Mouse (Mus musculus) heart, embryonic 12.5 days (tissue): ENCODE measurements at regions not wholly inside any gene's neighbourhood (a gene's known extent, or its start where the extent isn't known, plus 50 kb on each side); places are given as distances from the start of the nearest gene placed in this dataset.

Experiments used
- ATAC-seq: fragments of 200-750 bp; cut with Nextera tagmentation; 2 replicates; pipeline ENCODE4 v1.8.0; 2017; ENCODE audit warnings: moderate TSS enrichment, moderate library complexity; ENCODE audit not compliant: insufficient number of reproducible peaks, low FRiP score
- H3K27ac ChIP-seq: fragments of 300-500 bp; sonication (generic); 2 replicates; pipeline ENCODE4 v1.5.1; 2016; ENCODE audit warnings: mild to moderate bottlenecking, moderate library complexity; ENCODE audit not compliant: poor library complexity, severe bottlenecking
- H3K27me3 ChIP-seq: fragments of 300-500 bp; sonication (generic); replicated peaks from 2 replicates; pipeline ENCODE4 v1.6.1; 2016; ENCODE audit warnings: mild to moderate bottlenecking, moderate library complexity
- H3K36me3 ChIP-seq: fragments of 300-500 bp; sonication (generic); 2 replicates; pipeline ENCODE4 v1.6.1; 2016; ENCODE audit warnings: mild to moderate bottlenecking, moderate library complexity
- H3K4me1 ChIP-seq: fragments of 300-500 bp; sonication (generic); replicated peaks from 2 replicates; pipeline ENCODE4 v1.6.1; 2016; ENCODE audit warnings: mild to moderate bottlenecking
- H3K4me2 ChIP-seq: fragments of 300-500 bp; sonication (generic); 2 replicates; pipeline ENCODE4 v1.6.1; 2016; ENCODE audit warnings: mild to moderate bottlenecking, moderate library complexity
- H3K4me3 ChIP-seq: fragments of 300-500 bp; sonication (generic); 2 replicates; pipeline ENCODE4 v1.5.1; 2016; ENCODE audit warnings: mild to moderate bottlenecking
- H3K9ac ChIP-seq: fragments of 300-500 bp; sonication (generic); 2 replicates; pipeline ENCODE4 v1.6.1; 2016; ENCODE audit warnings: mild to moderate bottlenecking, moderate library complexity
- H3K9me3 ChIP-seq: fragments of 300-500 bp; sonication (generic); replicated peaks from 2 replicates; pipeline ENCODE4 v1.6.1; 2016; ENCODE audit warnings: mild to moderate bottlenecking, moderate library complexity
- WGBS: fragments of 180-500 bp; shearing (Covaris S2); methylation state at CpG from one replicate; pipeline ENCODE4 v1.1.7; 2016; 5-methylcytosine and 5-hydroxymethylcytosine counted together

- WGBS = 66% methylated on average over 5 of the region's 5 CpGs
- no peaks in the 10 kb centered on the region for H3K27me3 ChIP-seq
These were observed 412.0 kb upstream of the Pitx2 start for GRCm38 (mm10) chr3:128787686-128788085.

DNA sequence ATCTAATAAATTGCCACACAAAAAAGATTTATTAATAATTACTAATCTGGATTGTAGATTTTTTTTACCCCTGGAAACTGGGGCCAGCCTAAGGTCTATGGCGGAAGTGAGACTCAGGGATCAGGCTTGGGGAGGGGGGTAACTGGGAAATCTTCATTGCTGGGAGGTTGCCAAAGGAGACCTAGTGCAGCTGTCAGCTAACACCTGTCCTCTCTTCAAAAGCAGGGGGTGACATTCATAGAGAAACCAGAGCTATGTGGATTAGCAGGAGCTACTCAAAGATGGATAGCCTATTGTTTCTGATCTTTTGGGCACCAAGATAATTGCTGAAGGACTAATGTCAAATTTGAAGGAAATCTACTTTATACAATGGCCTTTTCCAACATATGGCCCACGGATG, 403.7 kb upstream of the Pitx2 start:
- H3K9me3 ChIP-seq = no peaks in the 10 kb centered on the region
- H3K36me3 ChIP-seq = no peaks in the 10 kb centered on the region
- no peak overlapping the region for H3K4me3 ChIP-seq
- ATAC-seq = no peak
- 88% methylated on average over 2 of the region's 2 CpGs for WGBS
- no peaks in the 10 kb centered on the region for H3K27me3 ChIP-seq
- no peak overlapping the region for H3K27ac ChIP-seq
- no peaks in the 10 kb centered on the region for H3K4me1 ChIP-seq
- no peak overlapping the region for H3K4me2 ChIP-seq
- no peak overlapping the region for H3K9ac ChIP-seq

More at GRCm38 (mm10) chr3:128787686-128788085, 412.0 kb upstream of the Pitx2 start:
- Histone ChIP-seq H3K9me3 (no peaks in the 10 kb centered on the region), H3K4me3 (no peak overlapping the region), H3K27ac (no peak overlapping the region), H3K4me2 (no peak overlapping the region), H3K9ac (no peak overlapping the region), H3K36me3 (no peaks in the 10 kb centered on the region), H3K4me1 (no peaks in the 10 kb centered on the region)
- ATAC-seq = no peak

- no peaks in the 10 kb centered on the region for H3K9me3 ChIP-seq
- no peak overlapping the region for H3K27ac ChIP-seq
- no peak overlapping the region for H3K4me3 ChIP-seq
- H3K9ac ChIP-seq = no peak overlapping the region
- no peaks in the 10 kb centered on the region for H3K4me1 ChIP-seq
- H3K4me2 ChIP-seq = no peak overlapping the region
- H3K27me3 ChIP-seq = no peaks in the 10 kb centered on the region
- no peaks in the 10 kb centered on the region for H3K36me3 ChIP-seq
- WGBS = 64% methylated on average over 1 of the region's 1 CpGs
- ATAC-seq = no peak
These were observed 401.8 kb upstream of the Pitx2 start for GRCm38 (mm10) chr3:128797829-128798228.

DNA sequence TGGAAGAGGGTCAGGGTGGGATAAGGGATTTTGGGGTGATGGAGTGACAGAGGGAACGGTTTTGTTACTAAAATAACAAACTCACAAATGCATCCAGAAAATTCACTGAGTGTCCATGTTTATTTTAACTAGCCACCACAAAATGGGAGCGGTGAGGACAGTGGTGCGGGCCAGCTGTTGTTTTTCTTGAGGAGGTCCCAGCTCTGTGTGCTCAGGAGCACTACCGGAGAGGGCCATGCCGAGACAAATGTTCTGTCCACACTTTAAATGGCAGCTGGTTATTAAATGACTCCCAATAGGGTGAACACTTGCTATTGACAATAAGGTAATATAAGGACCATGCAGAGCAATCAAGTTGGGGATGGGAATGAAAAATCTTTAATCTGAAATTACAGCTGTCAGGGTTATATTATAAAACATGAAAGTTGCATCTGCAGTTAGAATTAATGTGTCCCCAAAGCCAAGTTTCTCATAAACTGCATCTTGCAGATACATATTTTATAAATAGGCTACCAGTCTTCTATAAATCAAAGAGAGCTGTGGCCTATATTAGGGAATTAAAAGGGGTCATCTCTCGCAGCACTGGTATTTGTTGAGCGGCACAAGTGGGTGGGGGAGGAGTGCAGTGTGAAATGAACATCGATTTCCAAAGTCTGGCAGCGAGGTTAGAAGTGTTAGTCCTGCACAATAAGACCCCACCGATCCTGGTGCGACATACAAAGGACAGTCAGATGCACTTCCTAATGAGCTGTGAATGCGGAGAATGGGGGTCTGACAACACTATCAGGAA, 370.1 kb upstream of the Pitx2 start:
- 50% methylated on average over 12 of the region's 12 CpGs for WGBS
- Histone ChIP-seq H3K9me3 (no peaks in the 10 kb centered on the region), H3K27me3 (no peaks in the 10 kb centered on the region), H3K36me3 (no peaks in the 10 kb centered on the region), H3K4me2 (no peak overlapping the region), H3K4me1 (no peaks in the 10 kb centered on the region), H3K4me3 (no peak overlapping the region), H3K9ac (no peak overlapping the region), H3K27ac (no peak overlapping the region)
- no peak for ATAC-seq

DNA sequence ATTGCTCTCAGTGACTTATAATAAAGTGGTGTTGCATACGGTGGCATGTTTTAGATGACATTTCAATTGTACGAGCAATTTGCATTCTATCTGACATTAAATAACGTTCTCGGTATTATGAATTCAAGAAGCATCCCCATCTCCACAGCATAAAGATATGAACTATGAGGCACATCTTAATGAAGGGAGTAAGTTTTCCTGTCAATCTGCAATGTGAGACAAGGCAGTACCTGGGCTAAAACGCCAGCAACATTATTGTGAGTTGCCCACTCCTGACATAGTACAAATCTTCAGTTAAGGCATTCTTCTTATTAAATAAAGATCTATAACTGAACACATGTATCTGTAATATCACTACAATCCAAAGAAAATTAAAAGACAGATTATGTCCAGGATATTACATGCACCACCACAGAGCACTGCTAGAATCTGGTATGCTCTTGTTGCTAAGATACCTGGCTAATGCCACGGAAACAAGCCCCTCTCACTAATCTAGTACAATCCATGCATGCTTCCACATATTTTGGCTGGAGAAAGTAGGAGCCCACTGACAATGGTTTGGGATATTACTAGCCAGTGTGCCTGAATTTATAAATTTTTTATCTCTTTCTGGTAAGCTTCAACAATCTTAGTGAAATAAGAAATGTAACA, 349.2 kb upstream of the Pitx2 start:
- WGBS = 78% methylated on average over 6 of the region's 6 CpGs
- Histone ChIP-seq H3K36me3 (no peaks in the 10 kb centered on the region), H3K9ac (no peak overlapping the region), H3K27ac (no peak overlapping the region), H3K4me1 (no peaks in the 10 kb centered on the region), H3K4me2 (no peak overlapping the region), H3K9me3 (no peaks in the 10 kb centered on the region), H3K27me3 (no peaks in the 10 kb centered on the region), H3K4me3 (no peak overlapping the region)
- ATAC-seq = no peak

DNA sequence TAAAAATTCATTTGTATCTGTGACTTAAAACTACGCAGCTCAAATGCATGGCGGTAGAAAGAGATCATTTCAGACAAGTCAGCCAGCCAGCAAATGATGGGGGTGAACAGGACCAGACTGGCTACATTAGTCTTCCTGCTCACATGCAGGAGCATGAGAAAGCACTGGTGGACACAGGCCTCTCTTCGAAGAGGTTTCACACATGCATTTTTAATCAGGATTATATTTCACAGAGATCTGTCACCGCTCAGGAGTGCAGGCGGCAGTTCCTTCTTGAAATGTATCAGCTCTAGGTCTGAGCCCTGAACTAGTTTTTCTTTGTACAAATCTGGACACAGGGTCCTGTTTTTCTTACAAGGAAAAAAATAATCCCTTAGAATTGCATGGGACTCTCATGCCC, 343.2 kb upstream of the Pitx2 start:
- no peaks in the 10 kb centered on the region for H3K4me1 ChIP-seq
- no peak overlapping the region for H3K4me3 ChIP-seq
- H3K27ac ChIP-seq = no peak overlapping the region
- no peak overlapping the region for H3K4me2 ChIP-seq
- H3K27me3 ChIP-seq = no peaks in the 10 kb centered on the region
- 77% methylated on average over 5 of the region's 5 CpGs for WGBS
- H3K9ac ChIP-seq = no peak overlapping the region
- ATAC-seq = no peak
- H3K9me3 ChIP-seq = no peaks in the 10 kb centered on the region
- no peaks in the 10 kb centered on the region for H3K36me3 ChIP-seq

DNA sequence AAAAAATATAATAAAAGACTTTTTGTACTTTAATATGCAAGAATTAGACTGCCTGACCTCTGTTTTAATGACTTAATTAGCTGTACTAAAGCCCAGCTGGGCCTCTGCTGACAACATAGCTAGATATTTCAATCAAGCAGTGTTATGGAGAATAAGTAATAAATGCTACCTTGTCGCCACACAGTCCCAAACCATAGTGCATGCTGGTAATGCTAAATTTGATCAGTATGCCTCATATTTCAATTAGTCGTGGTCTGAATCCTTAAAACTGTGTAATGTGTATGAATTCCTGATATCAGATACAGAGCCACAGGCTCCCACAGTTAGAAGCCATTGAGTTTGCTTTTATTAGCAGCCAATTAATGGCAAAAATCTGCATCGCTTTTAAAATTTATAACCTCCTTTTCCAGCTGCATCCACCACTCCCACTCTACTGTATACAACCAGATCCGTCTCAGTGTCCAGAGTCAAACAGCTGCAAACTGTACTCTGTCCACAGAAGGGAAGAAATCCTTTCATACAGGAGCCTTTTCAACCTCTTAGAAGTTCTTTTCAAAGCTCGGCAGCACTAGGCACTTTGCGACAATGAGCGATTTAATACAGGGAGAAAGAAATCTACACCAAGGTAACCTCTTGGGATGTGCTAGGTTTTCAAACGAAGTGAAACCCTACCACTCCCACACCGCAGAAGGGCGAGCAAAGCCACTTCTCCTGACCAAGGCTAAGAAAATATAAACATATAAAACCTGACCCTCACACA, 317.8 kb upstream of the Pitx2 start:
- H3K4me1 ChIP-seq = no peaks in the 10 kb centered on the region
- no peaks in the 10 kb centered on the region for H3K36me3 ChIP-seq
- ATAC-seq = no peak
- H3K4me2 ChIP-seq = no peak overlapping the region
- 65% methylated on average over 10 of the region's 10 CpGs for WGBS
- no peaks in the 10 kb centered on the region for H3K9me3 ChIP-seq
- H3K9ac ChIP-seq = no peak overlapping the region
- H3K4me3 ChIP-seq = no peak overlapping the region
- no peak overlapping the region for H3K27ac ChIP-seq
- no peaks in the 10 kb centered on the region for H3K27me3 ChIP-seq

DNA sequence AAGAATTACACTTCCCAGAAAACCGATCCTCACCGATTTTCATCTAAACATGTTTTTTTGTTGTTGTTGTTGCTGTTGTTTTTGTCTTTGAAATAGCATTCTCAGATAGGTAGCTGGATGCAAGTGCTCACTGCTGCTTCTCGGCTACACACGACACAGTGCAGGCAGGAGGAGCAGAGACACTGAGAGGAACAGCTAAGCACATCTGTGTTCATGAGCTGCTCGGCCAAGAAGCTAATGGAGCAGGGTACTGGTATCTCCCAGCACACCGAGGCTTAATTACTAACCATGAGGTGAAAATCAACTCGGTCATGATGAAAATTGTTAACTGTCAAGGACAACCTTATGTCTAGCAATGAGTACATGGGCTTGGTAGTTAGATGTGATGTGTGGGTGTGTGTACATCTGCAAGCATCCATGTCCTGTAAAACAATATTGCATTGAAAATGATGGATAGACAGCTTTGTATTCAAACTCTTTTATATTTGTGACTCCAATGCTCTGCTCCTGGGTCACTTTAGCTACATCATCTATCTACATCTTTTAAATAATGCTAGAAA, 316.0 kb upstream of the Pitx2 start:
- no peaks in the 10 kb centered on the region for H3K9me3 ChIP-seq
- no peaks in the 10 kb centered on the region for H3K36me3 ChIP-seq
- 73% methylated on average over 7 of the region's 7 CpGs for WGBS
- H3K4me2 ChIP-seq = no peak overlapping the region
- no peak overlapping the region for H3K27ac ChIP-seq
- H3K27me3 ChIP-seq = no peaks in the 10 kb centered on the region
- no peaks in the 10 kb centered on the region for H3K4me1 ChIP-seq
- no peak overlapping the region for H3K4me3 ChIP-seq
- no peak overlapping the region for H3K9ac ChIP-seq
- no peak for ATAC-seq

DNA sequence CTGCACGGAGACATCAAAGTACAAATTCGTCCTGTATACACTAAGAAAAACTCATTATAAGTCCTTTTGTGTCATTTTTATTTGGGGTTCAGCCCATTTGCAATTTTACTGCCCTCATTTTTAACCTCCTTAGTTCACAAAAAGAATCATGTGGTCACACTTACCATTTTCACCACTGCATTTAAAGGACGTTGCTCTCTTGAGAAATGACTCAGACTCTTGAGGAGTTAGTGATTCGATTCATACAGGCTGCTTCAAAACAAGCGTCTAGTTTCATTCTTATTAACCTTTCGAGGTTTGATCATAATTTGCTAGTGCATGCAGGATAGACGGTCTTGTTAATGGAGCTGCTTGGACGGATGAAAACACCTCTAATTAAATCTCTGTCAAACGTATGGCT, 313.0 kb upstream of the Pitx2 start:
- Histone ChIP-seq H3K4me2 (no peak overlapping the region), H3K9ac (no peak overlapping the region), H3K4me1 (no peaks in the 10 kb centered on the region), H3K36me3 (no peaks in the 10 kb centered on the region), H3K4me3 (no peak overlapping the region), H3K27me3 (no peaks in the 10 kb centered on the region), H3K9me3 (no peaks in the 10 kb centered on the region), H3K27ac (no peak overlapping the region)
- no peak for ATAC-seq
- WGBS = 60% methylated on average over 9 of the region's 9 CpGs

- H3K4me2 ChIP-seq = no peak overlapping the region
- no peaks in the 10 kb centered on the region for H3K9me3 ChIP-seq
- no peak overlapping the region for H3K4me3 ChIP-seq
- H3K27ac ChIP-seq = no peak overlapping the region
- ATAC-seq = no peak
- H3K9ac ChIP-seq = no peak overlapping the region
- WGBS = 82% methylated on average over 5 of the region's 5 CpGs
- H3K27me3 ChIP-seq = no peaks in the 10 kb centered on the region
- no peaks in the 10 kb centered on the region for H3K4me1 ChIP-seq
- H3K36me3 ChIP-seq = no peaks in the 10 kb centered on the region
These were observed 308.6 kb upstream of the Pitx2 start for GRCm38 (mm10) chr3:128891078-128891477.

DNA sequence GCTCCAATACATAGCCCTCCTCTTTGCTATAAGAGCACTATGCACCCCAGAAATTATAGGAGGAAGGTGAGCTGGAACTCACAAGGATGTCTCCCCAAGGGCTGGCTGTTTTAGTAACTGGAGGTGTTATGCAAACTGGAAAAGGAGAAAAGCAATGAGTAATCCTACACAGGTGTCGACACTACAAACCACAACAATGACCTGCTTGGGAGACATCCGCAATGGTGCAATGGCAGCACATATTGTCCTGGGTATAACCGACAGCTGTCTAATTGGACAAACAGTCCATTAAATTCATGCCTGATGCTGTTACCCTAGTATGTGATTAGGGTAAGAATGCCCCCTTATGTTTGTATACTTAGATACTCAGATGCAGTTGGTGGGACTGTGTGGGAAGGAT, 303.1 kb upstream of the Pitx2 start:
- Histone ChIP-seq H3K9ac (no peak overlapping the region), H3K9me3 (no peaks in the 10 kb centered on the region), H3K27me3 (no peaks in the 10 kb centered on the region), H3K4me1 (no peaks in the 10 kb centered on the region), H3K36me3 (no peaks in the 10 kb centered on the region), H3K4me2 (no peak overlapping the region), H3K4me3 (no peak overlapping the region), H3K27ac (no peak overlapping the region)
- ATAC-seq = no peak
- 87% methylated on average over 3 of the region's 3 CpGs for WGBS
